Mouse (Mus musculus) lung, postnatal 0 days (tissue): ENCODE measurements around the gene 2410015M20Rik. TPM values are rescaled to one million over a fixed set of nuclear protein-coding genes. Genes with fewer than 3 reads are reported as not detected.
A peak's percentile ranks its signal among the peaks of the same experiment; 100 is the strongest.

ENCODE experiments used
- ATAC-seq: fragments of 200-750 bp; cut with Nextera tagmentation; 2 replicates; pipeline ENCODE4 v1.8.0; 2017; ENCODE audit warnings: moderate library complexity
- DNase-seq: peaks from one replicate; pipeline ENCODE4 v3.0.0-alpha.2; 2016; ENCODE audit warnings: low spot score
- H3K27ac ChIP-seq: fragments of 300-500 bp; sonication (generic); 2 replicates; pipeline ENCODE4 v1.5.1; 2014; ENCODE audit warnings: antibody characterized with exemption, mild to moderate bottlenecking, low read length, mixed read lengths
- H3K27me3 ChIP-seq: fragments of 300-500 bp; sonication (generic); replicated peaks from 2 replicates; pipeline ENCODE4 v1.6.1; 2014; ENCODE audit warnings: low read length, mixed read lengths; ENCODE audit not compliant: insufficient read depth
- H3K36me3 ChIP-seq: fragments of 300-500 bp; sonication (generic); 2 replicates; pipeline ENCODE4 v1.6.1; 2014; ENCODE audit warnings: low read length, mixed read lengths; ENCODE audit not compliant: insufficient read depth
- H3K4me1 ChIP-seq: fragments of 300-500 bp; sonication (generic); 2 replicates; pipeline ENCODE4 v1.6.1; 2014; ENCODE audit warnings: antibody characterized with exemption, low read depth, low read length, mixed read lengths; ENCODE audit not compliant: insufficient read depth
- H3K4me2 ChIP-seq: fragments of 300-500 bp; sonication (generic); replicated peaks from 2 replicates; pipeline ENCODE4 v1.6.1; 2014; ENCODE audit warnings: low read depth, mild to moderate bottlenecking, low read length, moderate library complexity, mixed read lengths
- H3K4me3 ChIP-seq: fragments of 300-500 bp; sonication (generic); 2 replicates; pipeline ENCODE4 v1.5.1; 2014; ENCODE audit warnings: low read depth, low read length
- H3K9ac ChIP-seq: fragments of 300-500 bp; sonication (generic); replicated peaks from 2 replicates; pipeline ENCODE4 v1.6.1; 2014; ENCODE audit warnings: low read depth, mild to moderate bottlenecking
- H3K9me3 ChIP-seq: fragments of 300-500 bp; sonication (generic); 2 replicates; pipeline ENCODE4 v1.6.1; 2016; ENCODE audit warnings: low read length, mixed read lengths
- CTCF ChIP-seq: IDR thresholded peaks from 2 replicates; pipeline ENCODE4 v1.5.1; 2016; ENCODE audit warnings: antibody characterized with exemption, mild to moderate bottlenecking
- EP300 ChIP-seq: IDR thresholded peaks from 2 replicates; pipeline ENCODE4 v1.6.1; 2016; ENCODE audit warnings: antibody characterized with exemption, mild to moderate bottlenecking, control low read depth
- WGBS: fragments of 180-500 bp; shearing (Covaris S2); extraction: QIAGEN DNeasy Blood & Tissue Kit; methylation state at CpG from one replicate; pipeline ENCODE4 v1.1.7; 2014; 5-methylcytosine and 5-hydroxymethylcytosine counted together
- polyA plus RNA-seq: library from polyadenylated mRNA; unstranded; fragments of >200 nt; fragmentation: Nextera tagmentation; extraction: Ambion mirVana; gene quantifications from 2 replicates; pipeline ENCODE4 v1.2.1, GENCODE M21; 2015

2410015M20Rik gene
- polyA plus RNA-seq, 1 experiment from 2014 or later, result 230 TPM

DNA sequence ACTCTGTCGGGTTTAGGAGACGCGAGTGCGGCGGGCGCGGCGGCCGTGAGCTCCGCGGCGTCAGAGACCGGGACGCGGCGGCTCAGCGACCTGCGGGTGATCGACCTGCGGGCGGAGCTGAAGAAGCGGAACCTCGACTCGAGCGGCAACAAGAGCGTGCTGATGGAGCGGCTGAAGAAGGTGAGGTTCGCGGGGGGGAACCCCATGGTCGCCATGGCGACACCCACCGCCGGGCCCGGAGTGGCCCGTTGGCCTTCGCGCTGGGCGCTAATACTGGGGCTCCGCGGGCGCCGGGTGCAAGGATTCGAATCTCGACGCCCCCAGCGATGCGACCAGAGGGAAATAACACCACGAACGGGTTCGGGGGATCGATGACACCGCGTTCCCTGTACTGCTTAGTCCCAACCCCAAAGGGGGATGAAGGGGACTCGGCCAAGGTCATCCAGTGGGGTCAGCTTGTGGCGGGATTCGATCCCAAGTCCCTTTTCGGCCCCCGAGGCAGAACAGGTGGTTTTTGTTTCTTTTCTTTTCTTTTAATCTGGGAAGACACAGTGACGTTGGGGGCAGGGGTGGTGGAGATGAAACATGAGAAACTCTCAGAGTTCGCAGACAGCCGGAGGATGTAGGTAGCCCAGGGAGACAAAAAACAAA lies 24.3 kb downstream of the 2410015M20Rik start:
- peaks cover 15% of the 10 kb centered on the region; the same call in 1 of the 2 replicates for H3K36me3 ChIP-seq
- peak overlapping the region; percentile 62 for H3K4me2 ChIP-seq
- peak overlapping the region; percentile 88 for H3K9ac ChIP-seq
- TF ChIP-seq CTCF (no peak), EP300 (no peak)
- H3K27me3 ChIP-seq, result no peaks in the 10 kb centered on the region
- WGBS, result under 1% methylated on average over 55 of the region's 61 CpGs
- ATAC-seq, result no peak; the same call in 1 of the 2 replicates
- no peaks in the 10 kb centered on the region for H3K9me3 ChIP-seq
- peaks cover 26% of the 10 kb centered on the region; the same call in 1 of the 2 replicates for H3K4me1 ChIP-seq
- peak; percentile 68 for DNase-seq
- H3K4me3 ChIP-seq, result peak overlapping the region; percentile 96
- H3K27ac ChIP-seq, result peak overlapping the region; percentile 94

DNA sequence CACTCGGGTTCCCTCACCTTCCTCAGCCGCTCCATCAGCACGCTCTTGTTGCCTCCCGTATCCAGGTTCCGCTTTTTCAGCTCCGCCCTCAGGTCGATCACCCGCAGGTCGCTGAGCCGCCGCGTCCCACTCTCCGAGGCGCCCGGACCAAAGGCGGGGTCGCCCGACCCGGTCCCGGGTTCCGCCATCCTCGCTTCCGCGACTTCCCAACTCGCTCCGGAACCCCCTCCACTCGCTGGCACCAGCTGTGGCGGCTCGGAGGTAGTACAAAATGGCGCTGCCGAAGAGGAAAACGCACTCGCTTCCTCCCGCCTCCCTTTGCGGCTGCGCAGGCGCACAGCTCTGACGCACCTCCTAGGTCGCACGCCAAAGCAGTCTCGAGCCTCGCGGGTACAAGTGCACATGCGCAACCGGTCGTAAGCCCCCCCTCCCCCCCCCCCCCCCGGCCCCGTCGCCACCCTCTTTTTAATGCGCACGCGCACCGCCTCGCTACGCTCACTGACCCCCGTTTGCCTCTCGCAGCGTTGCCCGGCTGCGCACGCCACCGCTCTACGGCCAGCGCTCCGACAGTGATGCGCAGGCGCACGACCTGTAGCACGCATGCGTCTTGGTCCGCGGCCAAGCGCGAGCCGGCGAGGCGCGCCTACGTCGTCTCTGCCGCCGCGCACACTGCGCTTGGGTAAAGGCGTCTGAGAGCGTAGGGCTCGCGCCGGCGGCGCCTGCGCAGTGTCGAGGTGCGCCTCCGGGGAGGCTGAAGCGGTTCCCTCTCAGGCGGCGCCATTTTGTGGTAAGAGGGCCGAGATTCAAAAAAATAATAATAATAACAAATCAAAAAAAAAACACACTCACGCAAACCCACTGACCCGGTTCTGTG lies 25.1 kb downstream of the 2410015M20Rik start, which contains the start of the genes Safb2 and Safb:
Safb2 (minus strand) TSS at position 329 of the 874 bp plus-strand sequence.
Safb (plus strand) TSS at position 569 of the 874 bp plus-strand sequence.
- WGBS, result under 1% methylated on average over 74 of the region's 101 CpGs
- peaks cover 9% of the 10 kb centered on the region; the same call in 1 of the 2 replicates for H3K36me3 ChIP-seq
- peak; percentile 94 for ATAC-seq

DNA sequence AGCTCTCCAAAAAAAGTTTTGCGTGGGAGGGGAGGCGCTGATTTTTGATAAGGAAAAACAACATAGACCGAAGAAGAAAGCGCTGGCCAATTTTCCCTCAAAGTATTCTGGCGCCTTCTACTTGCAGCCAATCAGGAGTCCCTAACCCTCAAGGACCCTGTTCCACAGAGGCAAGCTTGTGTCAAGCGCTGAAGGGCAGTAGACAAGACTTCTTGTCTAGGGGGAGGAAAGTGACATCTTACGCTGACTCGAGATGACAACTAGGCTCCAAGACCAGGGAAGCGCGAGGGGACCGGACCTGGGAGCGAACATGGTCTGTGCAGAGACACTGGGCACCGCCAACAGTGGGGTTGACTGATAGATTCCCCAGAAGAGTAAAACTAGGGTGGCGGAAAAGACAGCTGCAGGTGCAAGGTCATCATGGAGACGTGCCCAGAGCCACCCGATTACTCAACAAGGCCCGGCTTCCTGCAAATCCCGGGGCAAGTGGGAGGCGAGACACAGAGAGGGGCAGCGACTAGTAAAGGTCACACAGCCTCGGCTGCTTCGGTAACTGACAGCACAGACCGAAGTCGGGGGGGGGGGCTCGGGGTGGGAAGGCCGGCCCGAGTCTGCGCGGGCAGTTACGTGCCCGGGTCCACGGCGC lies 25.8 kb downstream of the 2410015M20Rik start:
- Histone ChIP-seq H3K4me3 (peak overlapping the region; percentile 86), H3K36me3 (peaks cover 2% of the 10 kb centered on the region; the same call in 1 of the 2 replicates), H3K9ac (peak overlapping the region; percentile 91), H3K4me1 (peaks cover 26% of the 10 kb centered on the region; the same call in 1 of the 2 replicates), H3K27me3 (no peaks in the 10 kb centered on the region), H3K4me2 (peak overlapping the region; percentile 70), H3K9me3 (no peaks in the 10 kb centered on the region), H3K27ac (peak overlapping the region; percentile 98)
- WGBS, result under 1% methylated on average over 26 of the region's 33 CpGs
- DNase-seq (peak; percentile 75), ATAC-seq (peak; percentile 1; the same call in 1 of the 2 replicates)
- no peak for TF ChIP-seq EP300
- TF ChIP-seq CTCF, result no peak

More for the DNA sequence above, 25.1 kb downstream of the 2410015M20Rik start, which contains the start of the genes Safb2 and Safb:
- no peaks in the 10 kb centered on the region for H3K27me3 ChIP-seq
- peak within 1 kb of the TSS; percentile 98 for H3K27ac ChIP-seq
- peak; percentile 99 for DNase-seq
- TF ChIP-seq CTCF, result peak; percentile 34; the same call in 1 of the 2 replicates
- no peak for TF ChIP-seq EP300
- peaks cover 26% of the 10 kb centered on the region; the same call in 1 of the 2 replicates for H3K4me1 ChIP-seq
- H3K4me3 ChIP-seq, result peak within 1 kb of the TSS; percentile 96
- H3K9me3 ChIP-seq, result no peaks in the 10 kb centered on the region
- H3K9ac ChIP-seq, result peak within 1 kb of the TSS; percentile 91
- H3K4me2 ChIP-seq, result peak within 1 kb of the TSS; percentile 70

DNA sequence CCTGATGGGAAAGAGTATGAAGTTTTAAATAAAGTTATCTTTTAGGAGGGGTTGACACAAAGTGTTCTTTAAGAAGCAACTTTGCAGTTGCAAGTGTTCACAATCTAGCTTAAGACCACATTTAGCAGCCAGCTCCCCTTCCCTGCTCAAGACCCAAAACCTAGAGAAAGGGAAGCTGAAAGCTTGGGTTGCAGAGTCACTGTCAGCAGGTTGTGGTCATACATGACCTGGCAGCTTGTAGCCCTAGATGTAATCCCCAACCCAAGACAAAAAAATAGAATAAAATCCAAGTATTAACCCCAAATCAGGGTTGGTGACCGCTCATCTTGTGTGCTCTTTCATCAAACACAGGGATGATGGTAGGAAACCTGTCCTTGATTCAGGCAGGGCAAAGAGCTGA lies 26.5 kb downstream of the 2410015M20Rik start:
- Histone ChIP-seq H3K27ac (0 out of 2 replicates have a peak overlapping the region, but pooled peaks have one; percentile 98), H3K36me3 (peaks cover 7% of the 10 kb centered on the region)
- 77% methylated on average over 1 of the region's 1 CpGs for WGBS

DNA sequence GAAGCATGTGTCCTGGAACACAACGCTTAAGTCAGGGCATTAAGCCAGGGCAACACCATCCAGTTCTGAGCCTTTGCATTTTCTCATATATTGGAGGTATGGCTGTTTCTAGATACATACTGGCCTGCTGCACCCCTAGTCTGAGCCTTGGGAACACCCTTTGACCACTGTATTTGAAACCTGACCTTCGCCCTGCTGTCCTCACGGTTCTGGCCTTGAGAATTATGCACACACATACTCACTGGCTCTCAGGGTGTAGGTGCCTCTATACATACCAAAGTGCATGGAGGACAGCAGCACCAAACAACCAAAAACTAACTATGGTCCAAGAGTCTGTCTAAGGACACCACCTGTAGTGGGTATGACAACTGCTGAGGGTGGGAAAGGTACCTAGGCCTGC lies 36.6 kb downstream of the 2410015M20Rik start:
- no peaks in the 10 kb centered on the region for H3K27me3 ChIP-seq
- WGBS, result 90% methylated on average over 3 of the region's 3 CpGs
- DNase-seq (no peak), ATAC-seq (no peak)
- H3K27ac ChIP-seq, result no peak overlapping the region
- H3K4me2 ChIP-seq, result no peak overlapping the region
- H3K4me3 ChIP-seq, result no peak overlapping the region
- H3K4me1 ChIP-seq, result no peaks in the 10 kb centered on the region
- H3K9ac ChIP-seq, result no peak overlapping the region
- H3K9me3 ChIP-seq, result no peaks in the 10 kb centered on the region
- H3K36me3 ChIP-seq, result peaks cover 55% of the 10 kb centered on the region
- TF ChIP-seq CTCF, result no peak
- no peak for TF ChIP-seq EP300

More for the DNA sequence above, 26.5 kb downstream of the 2410015M20Rik start:
- TF ChIP-seq EP300 (no peak), CTCF (no peak)
- H3K4me1 ChIP-seq, result peaks cover 26% of the 10 kb centered on the region; the same call in 1 of the 2 replicates
- DNase-seq (no peak), ATAC-seq (no peak)
- no peaks in the 10 kb centered on the region for H3K9me3 ChIP-seq
- peak overlapping the region; percentile 86 for H3K4me3 ChIP-seq
- no peaks in the 10 kb centered on the region for H3K27me3 ChIP-seq
- 0 out of 2 replicates have a peak overlapping the region, but pooled peaks have one; percentile 12 for H3K9ac ChIP-seq
- peak overlapping the region; percentile 70 for H3K4me2 ChIP-seq
